Mouse (Mus musculus): Measurements from ENCODE around the gene 4930432K21Rik.

- no peak for TF ChIP-seq TAL1 (IDR thresholded peaks at IDR 0.05; ENCODE audit: low read length)
- TF ChIP-seq GATA1 (IDR thresholded peaks at IDR 0.05; ENCODE audit: low read length), result no peak
Observed at GRCm38 (mm10) chr8:84189603-84190002, 41.8 kb downstream of the 4930432K21Rik start.
